Comparison of ENCODE assay signal across 16 mouse cellular contexts in the genomic region with DNA sequence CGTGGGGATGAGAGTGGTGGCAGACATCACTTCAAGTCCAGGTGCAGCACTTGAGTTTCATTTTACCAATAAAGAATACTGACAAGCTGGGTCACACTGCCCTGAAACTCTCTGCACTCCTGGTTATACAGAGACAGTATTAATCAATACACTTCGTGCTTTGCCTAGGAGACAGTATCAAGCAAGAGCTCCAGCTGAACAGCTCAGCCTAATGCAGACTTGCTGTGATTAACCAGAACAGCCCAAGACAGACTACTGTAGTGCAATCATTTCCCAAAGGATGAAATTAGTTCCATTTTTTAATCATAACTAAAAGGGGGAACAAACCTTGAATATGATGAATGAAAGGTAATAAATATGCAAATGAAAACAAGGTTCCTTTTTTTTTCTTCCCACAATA.
"Had no signal": no experiment of that assay in that cellular context is flagged by ENCODE, and none has a peak within 500 bp of the region (broad histone marks: within the 10 kb centered on the region; RNA-seq: fewer than 3 reads in every experiment).

No protein-coding gene starts in this region.

- H3K27ac ChIP-seq: neural tube, embryonic 12.5 days; neural tube, embryonic 13.5 days; stomach, embryonic 15.5 days; stomach, postnatal 0 days had no signal

- H3K36me3 ChIP-seq: neural tube, embryonic 12.5 days; neural tube, embryonic 13.5 days; stomach, embryonic 15.5 days had no signal

- H3K9ac ChIP-seq: neural tube, embryonic 12.5 days; neural tube, embryonic 13.5 days; stomach, embryonic 15.5 days had no signal

- H3K4me3 ChIP-seq: neural tube, embryonic 12.5 days; neural tube, embryonic 13.5 days; stomach, embryonic 15.5 days had no signal

- DNase-seq: retina, postnatal 1 day; right cerebral cortex, adult 18-20 months; right cerebral cortex, postnatal 14 days; right cerebral cortex, postnatal 25 days; right cerebral cortex, postnatal 4 days; spleen, adult 18-20 months; thymus, adult 18-20 months; thymus, adult 2 months; thymus, postnatal 14 days; thymus, postnatal 25 days; thymus, postnatal 36 days; thymus, postnatal 4 days had no signal

- H3K4me1 ChIP-seq: neural tube, embryonic 12.5 days; neural tube, embryonic 13.5 days; stomach, embryonic 15.5 days had no signal

- H3K9me3 ChIP-seq: neural tube, embryonic 12.5 days; neural tube, embryonic 13.5 days; stomach, embryonic 15.5 days had no signal

- H3K4me2 ChIP-seq: neural tube, embryonic 12.5 days; neural tube, embryonic 13.5 days; stomach, embryonic 15.5 days had no signal
